Mouse (Mus musculus): ENCODE results near the gene Parg. TPM values are rescaled to one million over a fixed set of nuclear protein-coding genes. Genes with fewer than 3 reads are reported as not detected.

Parg gene
- polyA plus RNA-seq, 1 experiment from 2014 or later: 15.2 TPM

GRCm38 (mm10) chr14:32164173-32165051 lies 37.3 kb upstream of the Parg start:
- TF ChIP-seq EP300 (optimal IDR thresholded peaks at IDR 0.05): peak; percentile 67
- TF ChIP-seq CTCF (IDR thresholded peaks at IDR 0.05; ENCODE audit: low read depth): no peak
- ATAC-seq (ENCODE audit: low FRiP score, low TSS enrichment) (peak; percentile 34), DNase-seq (ENCODE audit: low spot score) (no peak)
- no peaks in the 10 kb centered on the region for H3K27me3 ChIP-seq (ENCODE audit: control insufficient read depth, insufficient read depth, low read length)
- H3K36me3 ChIP-seq (ENCODE audit: control insufficient read depth, insufficient read depth, low read length): no peaks in the 10 kb centered on the region
- 39% methylated on average over 8 of the region's 8 CpGs for WGBS
- peak overlapping the region; percentile 56; the same call in 1 of the 2 replicates for H3K27ac ChIP-seq (replicated peaks)
- H3K4me2 ChIP-seq (replicated peaks; ENCODE audit: low read depth): peak overlapping the region; percentile 80; the same call in 1 of the 2 replicates
- 0 out of 2 replicates have a peak, but pooled peaks cover 4% of the 10 kb centered on the region for H3K4me1 ChIP-seq (replicated peaks; ENCODE audit: control insufficient read depth, insufficient read depth)
- no peak overlapping the region for H3K9ac ChIP-seq (ENCODE audit: low read length)
- no peak overlapping the region for H3K4me3 ChIP-seq (ENCODE audit: low read depth, low read length)
- no peaks in the 10 kb centered on the region for H3K9me3 ChIP-seq (ENCODE audit: control insufficient read depth, low read length)

GRCm38 (mm10) chr14:32165278-32166061 lies 36.3 kb upstream of the Parg start:
- 0 out of 2 replicates have a peak, but pooled peaks cover 4% of the 10 kb centered on the region for H3K4me1 ChIP-seq (replicated peaks; ENCODE audit: control insufficient read depth, insufficient read depth)
- H3K4me3 ChIP-seq (ENCODE audit: low read depth, low read length): peak overlapping the region; percentile 44
- under 1% methylated on average over 41 of the region's 42 CpGs for WGBS
- peak overlapping the region; percentile 89 for H3K27ac ChIP-seq (replicated peaks)
- DNase-seq (ENCODE audit: low spot score) (peak; percentile 94), ATAC-seq (ENCODE audit: low FRiP score, low TSS enrichment) (peak; percentile 88)
- peak; percentile 35 for TF ChIP-seq CTCF (IDR thresholded peaks at IDR 0.05; ENCODE audit: low read depth)
- TF ChIP-seq EP300 (optimal IDR thresholded peaks at IDR 0.05): no peak
- no peaks in the 10 kb centered on the region for H3K36me3 ChIP-seq (ENCODE audit: control insufficient read depth, insufficient read depth, low read length)
- H3K27me3 ChIP-seq (ENCODE audit: control insufficient read depth, insufficient read depth, low read length): no peaks in the 10 kb centered on the region
- peak overlapping the region; percentile 61 for H3K9ac ChIP-seq (ENCODE audit: low read length)
- H3K4me2 ChIP-seq (replicated peaks; ENCODE audit: low read depth): peak overlapping the region; percentile 80
- H3K9me3 ChIP-seq (ENCODE audit: control insufficient read depth, low read length): no peaks in the 10 kb centered on the region

- no peak overlapping the region for H3K9ac ChIP-seq (ENCODE audit: low read length)
- WGBS: 29% methylated on average over 2 of the region's 2 CpGs
- peak overlapping the region; percentile 80 for H3K4me2 ChIP-seq (replicated peaks; ENCODE audit: low read depth)
- no peak for ATAC-seq (ENCODE audit: low FRiP score, low TSS enrichment)
- no peak for TF ChIP-seq CTCF (IDR thresholded peaks at IDR 0.05; ENCODE audit: low read depth)
- no peak for TF ChIP-seq EP300 (optimal IDR thresholded peaks at IDR 0.05)
- H3K27me3 ChIP-seq (ENCODE audit: control insufficient read depth, insufficient read depth, low read length): no peaks in the 10 kb centered on the region
- H3K36me3 ChIP-seq (ENCODE audit: control insufficient read depth, insufficient read depth, low read length): no peaks in the 10 kb centered on the region; the same call in 1 of the 2 replicates
- 0 out of 2 replicates have a peak, but pooled peaks cover under 1% of the 10 kb centered on the region for H3K4me1 ChIP-seq (replicated peaks; ENCODE audit: control insufficient read depth, insufficient read depth)
- no peak overlapping the region for H3K27ac ChIP-seq (replicated peaks)
- H3K9me3 ChIP-seq (ENCODE audit: control insufficient read depth, low read length): no peaks in the 10 kb centered on the region
- no peak for DNase-seq (ENCODE audit: low spot score)
- peak overlapping the region; percentile 44 for H3K4me3 ChIP-seq (ENCODE audit: low read depth, low read length)
Measured at GRCm38 (mm10) chr14:32166062-32166441, 35.7 kb upstream of the Parg start.

- no peak for ATAC-seq (ENCODE audit: low FRiP score, low TSS enrichment)
- H3K9me3 ChIP-seq (ENCODE audit: control insufficient read depth, low read length): no peaks in the 10 kb centered on the region
- no peak overlapping the region for H3K27ac ChIP-seq (replicated peaks)
- H3K4me2 ChIP-seq (replicated peaks; ENCODE audit: low read depth): peak overlapping the region; percentile 80
- H3K36me3 ChIP-seq (ENCODE audit: control insufficient read depth, insufficient read depth, low read length): no peaks in the 10 kb centered on the region; the same call in 1 of the 2 replicates
- no peak for DNase-seq (ENCODE audit: low spot score)
- H3K4me1 ChIP-seq (replicated peaks; ENCODE audit: control insufficient read depth, insufficient read depth): no peaks in the 10 kb centered on the region
- TF ChIP-seq CTCF (IDR thresholded peaks at IDR 0.05; ENCODE audit: low read depth) (no peak), EP300 (optimal IDR thresholded peaks at IDR 0.05) (no peak)
- no peak overlapping the region for H3K4me3 ChIP-seq (ENCODE audit: low read depth, low read length)
- H3K9ac ChIP-seq (ENCODE audit: low read length): no peak overlapping the region
- WGBS: 55% methylated on average over 1 of the region's 1 CpGs
- H3K27me3 ChIP-seq (ENCODE audit: control insufficient read depth, insufficient read depth, low read length): no peaks in the 10 kb centered on the region
Measured at GRCm38 (mm10) chr14:32166840-32167239, 34.9 kb upstream of the Parg start.

GRCm38 (mm10) chr14:32167326-32167725 lies 34.4 kb upstream of the Parg start:
- 68% methylated on average over 5 of the region's 5 CpGs for WGBS
- no peaks in the 10 kb centered on the region for H3K27me3 ChIP-seq (ENCODE audit: control insufficient read depth, insufficient read depth, low read length)
- no peak overlapping the region for H3K27ac ChIP-seq (replicated peaks)
- ATAC-seq (ENCODE audit: low FRiP score, low TSS enrichment) (no peak), DNase-seq (ENCODE audit: low spot score) (no peak)
- TF ChIP-seq EP300 (optimal IDR thresholded peaks at IDR 0.05) (no peak), CTCF (IDR thresholded peaks at IDR 0.05; ENCODE audit: low read depth) (no peak)
- no peaks in the 10 kb centered on the region; the same call in 1 of the 2 replicates for H3K36me3 ChIP-seq (ENCODE audit: control insufficient read depth, insufficient read depth, low read length)
- no peaks in the 10 kb centered on the region for H3K9me3 ChIP-seq (ENCODE audit: control insufficient read depth, low read length)
- no peak overlapping the region for H3K4me3 ChIP-seq (ENCODE audit: low read depth, low read length)
- H3K9ac ChIP-seq (ENCODE audit: low read length): no peak overlapping the region
- no peaks in the 10 kb centered on the region for H3K4me1 ChIP-seq (replicated peaks; ENCODE audit: control insufficient read depth, insufficient read depth)
- peak overlapping the region; percentile 80 for H3K4me2 ChIP-seq (replicated peaks; ENCODE audit: low read depth)

Measured in stomach, postnatal 0 days (tissue).